Mouse (Mus musculus) forebrain, postnatal 0 days (tissue): ENCODE results near the gene Erc2. TPM values are rescaled to one million over a fixed set of nuclear protein-coding genes. Genes with fewer than 3 reads are reported as not detected.

Experiments used
- ATAC-seq: fragments of 200-750 bp; cut with Nextera tagmentation; 2 replicates; pipeline ENCODE4 v1.8.0; 2017; ENCODE audit warnings: mild to moderate bottlenecking, moderate library complexity
- DNase-seq: peaks from one replicate; pipeline ENCODE4 v3.0.0-alpha.2; 2015
- H3K27ac ChIP-seq: fragments of 300-500 bp; sonication (generic); 2 replicates; pipeline ENCODE4 v1.5.1; 2014; ENCODE audit warnings: low read depth, mild to moderate bottlenecking, antibody characterized with exemption, low read length, moderate library complexity, mixed read lengths
- H3K27me3 ChIP-seq: fragments of 300-500 bp; sonication (generic); 2 replicates; pipeline ENCODE4 v1.6.1; 2014; ENCODE audit warnings: mild to moderate bottlenecking, low read length, mixed read lengths; ENCODE audit not compliant: insufficient read depth
- H3K36me3 ChIP-seq: fragments of 300-500 bp; sonication (generic); 2 replicates; pipeline ENCODE4 v1.6.1; 2014; ENCODE audit warnings: mild to moderate bottlenecking, moderate library complexity; ENCODE audit not compliant: insufficient read depth
- H3K4me1 ChIP-seq: fragments of 300-500 bp; sonication (generic); 2 replicates; pipeline ENCODE4 v1.6.1; 2014; ENCODE audit warnings: antibody characterized with exemption; ENCODE audit not compliant: insufficient read depth
- H3K4me2 ChIP-seq: fragments of 300-500 bp; sonication (generic); 2 replicates; pipeline ENCODE4 v1.6.1; 2014; ENCODE audit warnings: low read depth, mild to moderate bottlenecking, moderate library complexity
- H3K4me3 ChIP-seq: fragments of 300-500 bp; sonication (generic); 2 replicates; pipeline ENCODE4 v1.5.1; 2014; ENCODE audit warnings: low read depth, low read length, mixed read lengths
- H3K9ac ChIP-seq: fragments of 300-500 bp; sonication (generic); 2 replicates; pipeline ENCODE4 v1.6.1; 2014; ENCODE audit warnings: mild to moderate bottlenecking
- H3K9me3 ChIP-seq: fragments of 300-500 bp; sonication (generic); 2 replicates; pipeline ENCODE4 v1.6.1; 2016; ENCODE audit warnings: low read length
- CTCF ChIP-seq: sonication (generic); IDR thresholded peaks from 2 replicates; pipeline ENCODE4 v1.5.1; 2016; ENCODE audit warnings: antibody characterized with exemption, control low read depth, low read depth
- WGBS: fragments of 180-500 bp; shearing (Covaris S2); extraction: QIAGEN DNeasy Blood & Tissue Kit; methylation state at CpG from one replicate; pipeline ENCODE4 v1.1.7; 2014; 5-methylcytosine and 5-hydroxymethylcytosine counted together
- polyA plus RNA-seq: library from polyadenylated mRNA; unstranded; fragments of >200 nt; fragmentation: Nextera tagmentation; extraction: Ambion mirVana; gene quantifications from 2 replicates; pipeline ENCODE4 v1.2.1, GENCODE M21; 2015
- total RNA-seq: library from RNA; depleted of rRNA; stranded (reverse); fragments of >200 nt; gene quantifications from 2 replicates; pipeline ENCODE4 v1.2.3, GENCODE M21; 2014

Erc2 gene
- total and polyA plus RNA-seq, 2 experiments from 2014 or later: 106 to 117 TPM

- Histone ChIP-seq H3K36me3 (no peaks in the 10 kb centered on the region), H3K4me3 (no peak overlapping the region), H3K27me3 (no peaks in the 10 kb centered on the region), H3K4me2 (no peak overlapping the region), H3K9me3 (no peaks in the 10 kb centered on the region), H3K27ac (no peak overlapping the region), H3K9ac (no peak overlapping the region), H3K4me1 (no peaks in the 10 kb centered on the region)
- WGBS: 87% methylated on average over 3 of the region's 3 CpGs
- no peak for TF ChIP-seq CTCF
- DNase-seq (no peak), ATAC-seq (no peak)
These were observed 99.5 kb downstream of the Erc2 start for GRCm38 (mm10) chr14:27721759-27722158.

- no peak for DNase-seq
- Histone ChIP-seq H3K4me1 (no peaks in the 10 kb centered on the region), H3K36me3 (no peaks in the 10 kb centered on the region), H3K9me3 (no peaks in the 10 kb centered on the region), H3K9ac (no peak overlapping the region), H3K4me2 (no peak overlapping the region), H3K27me3 (no peaks in the 10 kb centered on the region), H3K27ac (no peak overlapping the region), H3K4me3 (no peak overlapping the region)
- no peak for ATAC-seq
- no peak for TF ChIP-seq CTCF
- WGBS: 85% methylated on average over 8 of the region's 8 CpGs
These were observed 105.3 kb downstream of the Erc2 start for GRCm38 (mm10) chr14:27727541-27727940.

GRCm38 (mm10) chr14:27731086-27731485 is 108.9 kb downstream of the Erc2 start:
- no peaks in the 10 kb centered on the region for H3K9me3 ChIP-seq
- 51% methylated on average over 4 of the region's 4 CpGs for WGBS
- no peaks in the 10 kb centered on the region for H3K36me3 ChIP-seq
- no peak for TF ChIP-seq CTCF
- ATAC-seq (no peak), DNase-seq (no peak)
- H3K27me3 ChIP-seq: no peaks in the 10 kb centered on the region
- H3K4me1 ChIP-seq: no peaks in the 10 kb centered on the region
- no peak overlapping the region for H3K4me2 ChIP-seq
- no peak overlapping the region for H3K9ac ChIP-seq
- no peak overlapping the region for H3K27ac ChIP-seq
- H3K4me3 ChIP-seq: no peak overlapping the region

- ATAC-seq: no peak
- TF ChIP-seq CTCF: no peak
- no peaks in the 10 kb centered on the region for H3K27me3 ChIP-seq
- 22% methylated on average over 1 of the region's 1 CpGs for WGBS
- H3K9ac ChIP-seq: no peak overlapping the region
- no peak for DNase-seq
- H3K4me3 ChIP-seq: no peak overlapping the region
- no peaks in the 10 kb centered on the region for H3K9me3 ChIP-seq
- no peaks in the 10 kb centered on the region for H3K4me1 ChIP-seq
- H3K27ac ChIP-seq: no peak overlapping the region
- no peaks in the 10 kb centered on the region for H3K36me3 ChIP-seq
- no peak overlapping the region for H3K4me2 ChIP-seq
These were observed 117.2 kb downstream of the Erc2 start for GRCm38 (mm10) chr14:27739436-27739835.

- H3K4me2 ChIP-seq: no peak overlapping the region
- peak; percentile 87 for TF ChIP-seq CTCF
- H3K27ac ChIP-seq: no peak overlapping the region
- H3K9me3 ChIP-seq: no peaks in the 10 kb centered on the region
- ATAC-seq: peak; percentile 63
- no peak overlapping the region for H3K4me3 ChIP-seq
- H3K9ac ChIP-seq: no peak overlapping the region
- no peaks in the 10 kb centered on the region for H3K4me1 ChIP-seq
- 21% methylated on average over 3 of the region's 3 CpGs for WGBS
- 0 out of 2 replicates have a peak, but pooled peaks cover 6% of the 10 kb centered on the region for H3K36me3 ChIP-seq
- no peaks in the 10 kb centered on the region for H3K27me3 ChIP-seq
- DNase-seq: peak; percentile 93
These were observed 119.2 kb downstream of the Erc2 start for GRCm38 (mm10) chr14:27741248-27741916.

GRCm38 (mm10) chr14:27754340-27754739 is 132.1 kb downstream of the Erc2 start:
- DNase-seq (no peak), ATAC-seq (no peak)
- Histone ChIP-seq H3K9me3 (no peaks in the 10 kb centered on the region), H3K27ac (no peak overlapping the region), H3K27me3 (no peaks in the 10 kb centered on the region; the same call in 1 of the 2 replicates), H3K4me3 (no peak overlapping the region), H3K4me1 (no peaks in the 10 kb centered on the region), H3K9ac (no peak overlapping the region), H3K4me2 (no peak overlapping the region), H3K36me3 (no peaks in the 10 kb centered on the region)
- no peak for TF ChIP-seq CTCF
- WGBS: 81% methylated on average over 1 of the region's 1 CpGs

GRCm38 (mm10) chr14:27756901-27757300 is 134.7 kb downstream of the Erc2 start:
- no peak overlapping the region for H3K27ac ChIP-seq
- no peaks in the 10 kb centered on the region; the same call in 1 of the 2 replicates for H3K27me3 ChIP-seq
- 86% methylated on average over 5 of the region's 5 CpGs for WGBS
- no peak overlapping the region for H3K4me2 ChIP-seq
- H3K9me3 ChIP-seq: no peaks in the 10 kb centered on the region
- DNase-seq: no peak
- TF ChIP-seq CTCF: no peak
- H3K4me3 ChIP-seq: no peak overlapping the region
- no peak for ATAC-seq
- no peaks in the 10 kb centered on the region for H3K4me1 ChIP-seq
- no peaks in the 10 kb centered on the region for H3K36me3 ChIP-seq
- no peak overlapping the region for H3K9ac ChIP-seq
